Mouse (Mus musculus): ENCODE measurements around the gene Myh11.

The Myh11 gene

DNA sequence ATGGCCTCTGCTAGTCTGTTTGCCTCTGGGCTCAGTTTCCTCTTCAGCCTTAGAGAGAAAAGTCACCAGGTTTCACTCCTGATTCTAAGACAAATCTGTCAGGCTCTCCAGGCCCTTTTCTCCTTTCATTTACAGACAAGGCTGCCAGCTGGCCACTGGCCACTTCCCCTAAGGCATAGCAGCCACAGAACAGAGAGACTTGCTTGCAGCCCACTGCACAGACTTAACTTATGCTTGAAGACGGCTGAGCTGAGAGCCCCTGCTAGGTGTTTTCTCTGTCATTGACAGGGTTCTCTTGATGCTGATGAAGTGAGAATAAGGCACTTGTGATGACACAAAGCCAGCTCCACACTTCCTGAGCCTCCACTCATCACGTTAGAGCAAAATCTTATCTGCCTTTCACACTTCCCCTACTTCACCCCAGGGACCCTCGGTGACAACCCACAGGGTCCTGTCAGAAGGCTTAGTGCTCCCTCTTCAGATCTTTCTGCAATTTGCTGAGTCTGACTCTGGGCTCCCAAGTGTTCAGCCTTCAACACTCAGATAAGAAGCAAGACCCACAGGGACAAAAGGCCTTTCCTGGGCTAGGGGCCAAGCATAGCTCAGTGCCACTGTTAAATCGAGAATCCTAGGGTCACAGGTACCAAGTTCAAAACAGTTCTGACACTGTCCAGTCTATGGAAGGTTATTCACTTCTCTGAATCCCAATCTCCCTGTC, 25.8 kb downstream of the Myh11 start:
- DNase-seq (ENCODE audit: low spot score) = no peak

DNA sequence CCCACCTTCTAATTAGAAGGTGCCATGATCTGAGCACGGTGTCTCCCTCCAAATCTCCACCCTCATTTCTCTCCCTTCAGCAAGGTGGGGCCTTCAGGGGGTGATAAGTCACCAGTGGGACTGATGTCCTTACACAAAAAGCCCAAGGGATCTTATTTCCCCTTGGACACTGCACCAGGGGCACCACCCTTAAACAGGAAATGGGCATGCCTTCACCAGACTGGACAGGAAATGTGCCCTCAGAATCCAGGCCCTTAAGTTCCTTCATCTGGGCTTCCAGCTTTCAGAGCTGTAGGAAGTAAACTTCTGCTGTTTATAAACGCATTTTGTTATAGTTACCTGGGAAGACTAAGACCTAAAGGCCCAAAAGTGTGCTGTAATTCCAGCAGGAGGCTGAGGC, 26.7 kb downstream of the Myh11 start:
- DNase-seq (ENCODE audit: low spot score) = no peak

DNA sequence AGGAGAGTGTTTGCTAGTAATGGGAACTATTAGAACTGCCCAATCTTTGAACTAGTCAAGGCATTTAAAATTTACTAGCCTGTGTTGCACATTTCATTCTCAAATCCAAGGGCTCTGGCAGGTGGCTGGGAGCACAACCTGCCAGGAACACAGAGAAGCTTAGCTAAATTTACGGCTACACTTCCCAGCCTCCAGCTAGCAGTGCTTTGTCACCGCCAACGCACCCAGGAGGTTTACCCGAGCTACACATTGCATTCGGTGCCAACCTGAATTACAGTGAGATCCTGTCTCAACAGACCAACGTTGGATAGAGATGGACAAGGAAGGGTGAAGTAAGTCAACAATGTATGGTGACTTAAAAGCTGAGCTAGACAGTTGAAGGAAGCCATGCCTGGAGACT, 27.9 kb downstream of the Myh11 start:
- DNase-seq (ENCODE audit: low spot score) = no peak

DNA sequence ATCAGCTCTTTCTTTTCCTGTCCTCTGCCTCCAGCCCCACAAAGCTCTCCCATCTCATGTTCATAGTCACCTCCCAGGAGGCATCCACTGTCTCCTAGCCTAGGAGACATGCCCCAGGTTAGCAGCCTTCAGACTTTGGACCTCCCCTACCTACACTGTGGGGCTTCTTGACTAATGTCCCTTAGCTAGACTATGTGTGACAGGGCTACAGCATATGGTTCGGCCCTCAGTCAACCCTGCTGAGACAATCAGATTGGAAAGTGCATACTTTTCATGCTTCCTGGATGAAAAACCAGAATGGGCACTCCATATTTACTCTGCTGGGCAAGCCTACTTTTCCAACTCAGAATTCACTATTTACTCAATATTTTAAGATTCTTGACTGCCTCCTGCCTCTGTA, 28.8 kb downstream of the Myh11 start:
- no peak for DNase-seq (ENCODE audit: low spot score)

DNA sequence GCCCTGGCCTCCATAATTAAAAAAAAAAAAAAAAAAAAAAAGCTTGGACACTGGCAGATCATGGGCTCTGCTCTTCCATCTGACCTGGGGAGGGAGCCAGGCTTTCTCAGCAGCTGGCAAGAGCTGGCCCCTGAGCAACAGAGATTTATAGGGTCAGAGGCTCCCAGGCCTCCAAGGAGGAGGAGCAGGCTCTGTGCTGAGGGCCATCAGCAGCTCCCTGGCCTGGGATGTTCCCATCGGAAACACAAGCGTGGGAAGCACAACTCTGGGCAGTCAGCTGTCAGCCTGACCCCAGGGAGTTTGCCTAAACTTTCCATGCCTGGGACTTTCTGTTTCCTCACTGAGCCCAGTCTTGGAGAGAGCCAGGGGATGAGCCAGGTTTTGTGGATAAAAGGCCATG, 32.3 kb downstream of the Myh11 start:
- DNase-seq (ENCODE audit: low spot score) = no peak

DNA sequence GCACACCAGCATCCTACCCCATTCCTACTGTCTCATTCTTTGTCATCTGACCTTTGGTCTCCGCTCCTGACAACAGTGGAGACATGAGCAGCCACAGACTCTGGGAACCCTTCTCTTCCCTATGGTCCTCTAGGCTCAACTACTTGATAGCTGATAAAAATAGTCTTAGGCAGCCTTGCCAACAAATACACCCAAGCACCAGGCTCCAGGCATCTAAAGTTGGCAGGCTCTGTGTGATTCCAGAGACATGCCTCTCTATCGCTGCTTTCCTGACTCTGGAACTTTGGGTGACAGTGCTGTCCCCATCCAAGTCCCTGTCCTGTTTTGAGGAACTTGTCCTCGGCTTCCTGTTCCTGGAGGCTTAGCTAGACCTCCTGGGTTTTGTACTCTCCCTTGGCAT, 37.6 kb downstream of the Myh11 start:
- no peak for DNase-seq (ENCODE audit: low spot score)

DNA sequence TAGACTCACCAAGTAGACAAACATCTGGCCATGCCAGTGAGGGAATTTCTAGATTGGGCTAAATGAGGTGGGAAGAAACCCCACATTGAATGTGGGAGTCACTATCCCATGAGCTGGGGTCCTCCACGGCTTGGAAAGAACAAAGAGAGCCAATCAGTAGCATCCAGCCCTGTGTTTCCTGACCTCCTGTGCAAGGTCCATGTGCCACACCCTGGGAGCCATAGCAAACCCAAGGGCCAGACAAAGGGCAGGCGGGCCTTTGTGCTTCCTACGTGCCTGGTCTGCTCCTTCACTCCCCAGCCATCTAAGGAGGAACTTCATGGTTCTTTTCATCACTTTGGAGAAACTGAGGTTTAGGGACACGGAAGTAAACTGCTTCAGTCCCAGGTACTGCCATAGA, 38.3 kb downstream of the Myh11 start:
- DNase-seq (ENCODE audit: low spot score) = no peak

DNA sequence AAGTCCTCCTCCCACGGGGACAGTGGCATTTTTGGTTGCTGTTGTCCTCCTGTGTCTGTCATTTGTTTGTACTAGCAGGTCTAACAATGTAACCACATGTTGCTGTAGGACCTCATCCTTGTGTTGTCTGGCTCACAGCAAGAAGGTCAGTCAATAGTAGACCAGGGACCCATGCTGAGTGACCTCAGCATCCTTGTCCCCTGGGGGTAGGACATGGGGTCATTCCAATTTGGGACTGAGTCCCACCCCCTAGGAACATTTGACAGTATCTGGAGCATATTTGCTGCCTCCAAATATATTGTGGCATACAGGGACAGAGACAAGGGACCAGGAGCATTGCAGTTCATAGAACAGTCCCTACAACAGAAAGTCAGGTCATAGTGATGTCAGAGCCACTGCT, 41.3 kb downstream of the Myh11 start:
- no peak for DNase-seq (ENCODE audit: low spot score)

DNA sequence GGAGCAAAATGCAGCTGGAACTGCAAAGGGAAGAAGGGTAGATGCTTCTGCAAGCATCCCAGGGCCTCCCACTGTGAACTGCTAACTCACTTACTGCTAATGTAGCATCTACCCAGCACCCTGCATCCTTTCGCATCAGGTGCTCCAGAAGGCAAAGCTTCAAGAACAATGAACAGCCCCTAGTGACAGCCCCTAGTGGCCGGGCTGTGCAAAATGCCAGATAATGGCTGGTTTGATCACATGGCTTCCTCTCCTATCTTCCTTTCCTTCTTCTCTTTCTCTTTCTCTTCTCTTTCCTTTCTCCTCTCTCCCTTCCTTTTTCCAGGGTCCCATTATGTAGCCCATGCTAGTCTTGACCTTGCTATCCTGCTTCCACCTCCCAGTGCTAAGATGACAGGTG, 48.6 kb downstream of the Myh11 start:
- peak; percentile 44 for DNase-seq (ENCODE audit: low spot score)

DNA sequence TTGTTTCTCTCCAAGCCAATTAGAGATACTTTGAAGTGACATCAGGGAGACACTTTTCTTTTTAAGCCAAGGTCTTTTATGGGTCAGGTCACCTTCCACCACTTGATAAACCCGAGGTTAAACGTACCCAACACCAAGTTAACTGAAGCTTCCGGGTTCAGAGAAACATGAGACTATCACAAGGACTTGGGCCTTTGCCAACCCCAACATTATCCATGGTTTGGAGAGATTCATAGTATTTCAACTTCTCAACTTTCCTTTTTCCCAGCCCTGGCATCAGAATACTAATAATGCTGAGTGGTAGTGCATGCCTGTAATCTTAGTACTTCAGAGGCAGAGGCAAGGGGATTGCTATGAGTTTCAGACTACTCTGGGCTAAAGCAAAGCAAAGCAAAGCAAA, 49.1 kb downstream of the Myh11 start:
- DNase-seq (ENCODE audit: low spot score) = no peak

DNA sequence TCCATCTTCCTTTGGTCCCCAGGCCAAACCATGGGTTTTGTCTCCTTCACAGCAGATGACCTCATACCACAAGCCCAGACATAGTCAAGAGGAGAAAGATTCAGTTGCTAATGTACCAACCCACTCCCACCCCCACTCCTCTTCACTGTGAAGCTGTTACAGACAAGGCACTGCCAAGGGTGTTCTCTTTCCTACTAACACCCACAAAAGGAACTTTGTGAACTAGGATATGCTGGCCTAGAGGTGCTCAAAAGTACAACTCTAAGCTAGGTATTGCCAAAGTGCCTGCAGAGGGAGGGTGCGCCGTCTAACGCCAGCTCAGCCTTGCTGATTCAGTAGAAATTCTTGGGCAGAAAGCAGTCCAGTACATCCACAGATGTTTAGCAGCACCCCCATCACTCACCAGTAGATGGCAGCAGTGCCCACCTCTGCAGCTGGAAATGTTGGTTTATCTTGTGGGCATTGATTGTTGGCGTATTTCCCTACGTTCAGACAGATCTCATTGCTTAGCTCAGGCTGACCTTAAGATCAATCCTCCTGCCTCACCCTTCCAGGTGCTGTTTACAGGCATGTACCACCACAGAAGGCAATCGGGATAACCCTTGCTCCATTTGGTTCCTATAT, 54.0 kb downstream of the Myh11 start:
- peak; percentile 88 for DNase-seq (ENCODE audit: low spot score)

DNA sequence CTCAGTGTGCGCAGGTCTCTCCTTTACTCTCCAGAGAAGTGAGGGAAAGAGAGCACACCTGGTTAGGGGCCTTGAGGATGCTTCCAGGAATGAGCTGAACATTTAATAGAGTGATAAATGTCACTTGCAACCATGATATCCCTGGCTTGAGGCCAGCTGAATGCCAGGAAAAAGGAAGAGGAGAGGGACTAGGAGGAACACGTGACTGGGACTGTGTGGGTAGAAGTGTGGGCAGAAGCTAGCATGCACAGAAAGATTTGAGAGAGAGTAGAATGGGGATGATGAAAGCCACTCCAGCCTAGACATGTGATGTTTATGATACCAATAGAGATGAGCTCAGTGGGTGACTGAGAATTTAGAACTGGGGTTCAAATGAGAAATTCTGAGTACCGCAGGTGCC, 76.0 kb downstream of the Myh11 start:
- DNase-seq (ENCODE audit: low spot score) = no peak

DNA sequence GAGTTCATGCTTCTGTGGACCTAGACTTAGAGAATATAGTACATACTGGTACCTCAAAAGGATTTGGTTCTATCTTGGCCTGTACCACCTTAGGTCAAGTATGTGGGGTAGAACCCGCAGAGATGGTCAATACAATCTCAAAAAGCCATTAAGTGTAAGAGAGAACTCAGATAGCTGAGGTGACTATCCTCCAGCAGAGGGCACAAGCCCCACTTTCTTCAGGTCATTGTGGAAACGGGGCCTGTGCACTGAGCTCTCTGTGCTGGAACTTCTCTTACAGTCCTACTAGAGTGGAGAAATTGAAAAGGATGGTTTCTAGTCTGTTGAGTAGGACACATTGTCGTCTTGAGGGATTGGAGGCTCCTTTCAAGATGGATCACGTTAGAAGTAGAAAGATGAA, 92.4 kb downstream of the Myh11 start:
- DNase-seq (ENCODE audit: low spot score) = no peak

DNA sequence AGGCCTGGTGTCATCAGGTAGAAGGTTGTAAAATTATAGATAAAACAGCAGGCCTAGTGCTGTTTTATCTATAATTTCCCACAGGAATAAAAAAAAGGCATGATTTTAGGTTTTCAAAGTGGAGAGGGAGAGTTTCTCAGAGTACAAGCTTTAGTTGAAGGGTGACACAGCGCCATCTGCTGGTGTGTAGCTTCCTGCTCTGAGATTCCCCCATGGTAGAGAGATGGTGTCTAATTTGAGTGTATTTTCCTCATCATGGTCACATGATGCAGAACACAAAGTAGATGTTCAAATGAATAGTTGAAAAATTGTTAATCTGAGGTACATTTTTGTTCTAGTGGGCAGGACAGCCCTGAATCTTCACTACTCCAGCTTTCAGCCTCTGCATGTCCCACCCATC, 95.7 kb downstream of the Myh11 start:
- peak; percentile 76 for DNase-seq (ENCODE audit: low spot score)

DNA sequence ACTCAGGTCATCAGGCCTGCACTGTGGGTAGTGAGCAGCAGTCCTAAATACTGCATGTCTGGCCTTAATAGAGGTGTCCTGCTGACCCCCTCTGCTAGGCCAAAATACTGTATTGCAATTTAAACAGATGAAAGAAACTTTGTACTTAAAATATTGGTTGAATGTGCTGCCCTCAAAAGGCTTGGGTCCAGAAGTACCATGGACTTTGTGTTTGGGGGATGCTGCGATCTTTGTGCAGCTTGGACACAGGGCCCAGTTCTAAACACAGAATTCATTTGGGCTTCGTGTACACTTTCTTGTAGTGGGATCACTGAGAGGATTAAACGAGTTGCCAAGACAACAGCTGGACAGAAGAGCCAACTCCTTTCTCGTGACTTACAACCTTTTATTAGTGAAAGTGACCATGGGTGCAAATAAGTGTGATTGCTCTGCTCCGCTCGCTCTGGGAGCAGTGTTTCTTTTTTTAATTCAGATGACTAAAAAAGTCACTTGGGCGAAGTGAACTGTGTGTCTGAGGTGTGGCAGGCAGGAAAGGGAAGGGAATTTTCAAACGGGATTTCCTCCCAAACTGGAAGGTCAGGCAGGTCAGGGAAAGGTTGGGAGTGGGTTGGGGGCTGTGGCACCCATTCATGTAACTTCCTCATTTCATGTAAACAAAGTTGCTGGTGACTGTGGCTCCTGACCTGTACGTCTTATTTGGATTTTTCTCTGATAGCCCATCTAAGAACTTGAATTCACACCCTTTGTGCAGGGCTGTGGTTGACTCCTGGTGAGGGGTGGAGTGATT, 96.8 kb downstream of the Myh11 start:
- DNase-seq (ENCODE audit: low spot score) = no peak

DNA sequence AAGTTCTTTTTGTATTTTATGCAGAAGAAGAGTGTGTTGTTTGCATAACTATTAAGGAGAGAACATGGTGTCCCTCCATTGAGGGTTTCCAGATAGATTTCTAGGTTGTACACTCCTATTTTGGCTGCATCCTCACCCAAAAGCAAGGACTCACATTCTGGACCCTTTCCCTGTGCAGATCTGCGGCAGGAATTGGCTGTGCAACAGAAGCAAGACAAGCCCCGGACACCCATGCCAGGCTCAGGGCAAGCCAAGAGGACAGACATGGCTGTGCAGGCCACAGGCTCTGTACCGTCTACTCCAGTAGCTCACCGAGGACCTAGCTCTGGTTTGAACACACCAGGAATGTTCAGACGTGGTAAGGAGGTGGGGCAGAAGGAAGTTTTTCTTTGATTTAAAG, 105.7 kb downstream of the Myh11 start:
- no peak for DNase-seq (ENCODE audit: low spot score)

DNA sequence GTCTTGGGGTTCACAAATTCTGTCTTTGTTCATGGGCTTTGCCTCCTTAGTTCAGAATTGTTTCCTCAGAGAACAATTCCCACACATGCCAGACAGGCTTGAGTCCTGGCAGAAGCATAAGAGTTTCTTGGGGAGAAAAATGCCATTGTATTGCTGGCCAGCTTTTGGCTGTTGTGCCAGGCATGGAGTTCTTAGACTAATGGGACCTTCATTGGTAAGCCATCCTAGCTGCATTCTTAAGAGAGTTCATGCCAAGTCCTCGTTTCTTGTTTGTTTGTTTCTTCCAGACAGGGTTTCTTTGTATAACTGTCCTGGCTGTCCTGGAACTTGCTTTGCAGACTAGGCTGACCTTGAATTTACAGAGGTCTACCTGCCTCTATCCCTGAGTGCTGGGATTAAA, 107.3 kb downstream of the Myh11 start:
- DNase-seq (ENCODE audit: low spot score) = no peak

DNA sequence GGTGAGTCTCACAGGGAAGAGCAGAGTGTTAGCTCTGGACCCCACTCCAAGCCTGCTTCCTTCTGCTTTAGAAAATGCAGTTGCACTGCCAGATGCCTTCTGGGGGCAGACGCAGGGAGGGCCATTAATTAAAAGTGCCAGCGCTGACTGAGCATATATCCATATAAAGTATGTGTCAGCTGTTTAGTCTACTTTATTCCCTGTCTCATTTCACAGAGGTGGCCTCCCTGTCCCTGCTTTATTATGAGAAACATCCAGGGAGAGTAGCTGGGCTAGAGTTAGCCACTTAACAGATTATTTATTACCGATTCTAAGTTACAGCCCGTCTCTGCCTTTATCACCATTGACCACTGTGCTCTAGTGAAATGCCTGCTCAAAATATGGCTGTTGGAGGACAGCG, 108.8 kb downstream of the Myh11 start:
- no peak for DNase-seq (ENCODE audit: low spot score)

DNA sequence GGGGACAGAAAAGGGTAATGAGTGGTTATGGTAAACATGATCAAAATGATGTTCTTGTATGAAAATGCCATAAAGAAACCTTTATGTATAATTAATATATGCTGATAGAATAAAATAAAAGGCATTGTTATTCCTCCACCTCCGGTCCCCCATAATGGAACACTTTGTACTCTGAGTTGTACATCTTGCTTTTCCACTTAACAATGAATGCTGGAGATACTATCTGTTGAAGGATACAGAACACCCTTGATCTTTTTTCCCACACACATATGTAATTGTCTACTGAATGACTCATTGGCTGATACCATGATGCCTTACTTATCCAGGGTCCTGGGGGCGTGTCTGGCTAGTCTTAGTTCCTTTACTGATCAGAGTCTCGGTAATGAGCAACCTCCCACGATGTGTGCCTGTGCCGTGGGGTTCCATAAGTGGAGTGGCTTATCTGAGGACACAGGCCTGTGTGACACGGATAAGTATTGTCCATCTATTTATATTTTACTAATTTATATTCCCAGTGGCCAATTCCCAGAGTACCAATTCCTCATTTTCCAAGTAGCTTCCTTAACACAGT, 110.9 kb downstream of the Myh11 start:
- DNase-seq (ENCODE audit: low spot score) = no peak

DNA sequence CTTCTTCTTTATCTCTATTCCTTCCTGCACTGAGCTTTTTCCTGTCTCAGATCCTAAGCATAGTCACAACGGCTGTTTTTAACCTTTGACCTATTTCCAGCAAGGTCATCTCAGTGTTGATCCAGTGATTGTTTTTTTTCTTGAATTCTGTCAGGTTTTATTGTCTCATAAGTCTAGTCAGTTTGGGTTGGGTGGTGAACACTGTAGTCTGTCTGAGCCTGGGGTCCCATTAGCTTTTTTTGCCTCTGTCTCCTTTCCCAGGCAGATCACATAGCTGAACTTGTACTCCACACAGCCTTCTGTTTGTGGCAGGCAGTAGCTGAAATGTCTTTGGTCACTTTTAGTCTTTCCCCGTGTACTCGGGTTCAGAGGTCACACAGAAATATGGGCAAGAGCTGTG, 113.1 kb downstream of the Myh11 start:
- no peak for DNase-seq (ENCODE audit: low spot score)

DNA sequence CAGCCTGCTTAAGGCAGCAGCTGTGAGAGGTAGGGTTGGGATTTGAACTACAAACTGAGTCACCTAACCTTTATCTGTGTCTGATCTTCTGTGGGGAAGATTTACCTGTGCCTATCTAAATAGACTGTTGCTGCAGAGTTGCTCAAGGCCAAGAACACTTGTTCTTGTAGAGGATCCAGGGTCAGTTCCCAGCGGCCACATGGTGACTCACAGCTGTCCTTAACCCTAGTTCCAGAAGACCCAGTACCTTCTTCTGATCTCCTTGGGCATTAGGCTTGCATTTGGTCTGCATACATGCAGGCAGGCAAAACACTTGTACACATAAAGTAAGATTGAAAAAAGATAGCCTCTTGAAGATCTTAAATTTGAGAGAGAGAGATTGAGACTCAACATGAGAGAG, 121.5 kb downstream of the Myh11 start:
- no peak for DNase-seq (ENCODE audit: low spot score)

DNA sequence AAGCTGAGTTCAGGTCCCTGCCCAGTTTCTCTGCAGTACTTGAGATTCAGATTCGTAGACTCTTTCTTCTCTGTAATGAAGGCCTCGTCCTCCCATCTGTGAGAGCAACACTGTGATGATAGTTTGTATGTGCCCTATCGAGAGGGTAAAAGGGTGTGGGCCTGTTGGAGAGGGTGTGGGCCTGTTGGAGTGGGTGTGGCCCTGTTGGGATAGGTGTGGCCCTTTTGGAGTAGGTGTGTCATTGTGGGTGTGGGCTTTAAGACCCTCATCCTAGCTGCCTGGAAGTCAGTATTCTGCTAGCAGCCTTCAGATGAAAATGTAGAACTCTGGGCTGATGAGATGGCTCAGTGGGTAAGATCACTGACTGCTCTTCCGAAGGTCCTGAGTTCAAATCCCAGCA, 124.7 kb downstream of the Myh11 start:
- no peak for DNase-seq (ENCODE audit: low spot score)

DNA sequence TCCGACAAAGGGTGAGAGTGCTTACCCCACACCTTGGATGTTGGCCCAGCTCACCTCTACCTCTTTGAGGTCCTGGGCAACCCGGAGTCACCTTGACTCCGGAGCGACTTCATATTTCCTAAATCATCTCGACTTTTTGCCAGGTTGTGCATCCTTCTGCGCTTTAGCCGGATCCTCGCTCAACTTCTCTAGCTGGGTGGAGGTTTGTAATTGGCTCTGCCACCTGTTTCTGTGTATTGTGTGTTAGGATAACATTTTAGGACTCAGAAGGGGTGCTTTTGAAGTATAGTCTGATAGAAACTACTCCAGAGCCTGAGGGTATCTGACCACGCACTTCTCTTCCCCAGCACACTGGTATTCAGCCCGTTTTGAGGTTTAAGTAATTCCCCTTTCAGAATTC, 127.4 kb downstream of the Myh11 start:
- peak; percentile 5 for DNase-seq (ENCODE audit: low spot score)

All from retina, embryonic 14.5 days (tissue).